27 mouse cellular contexts compared by ENCODE assay signal in the genomic region with DNA sequence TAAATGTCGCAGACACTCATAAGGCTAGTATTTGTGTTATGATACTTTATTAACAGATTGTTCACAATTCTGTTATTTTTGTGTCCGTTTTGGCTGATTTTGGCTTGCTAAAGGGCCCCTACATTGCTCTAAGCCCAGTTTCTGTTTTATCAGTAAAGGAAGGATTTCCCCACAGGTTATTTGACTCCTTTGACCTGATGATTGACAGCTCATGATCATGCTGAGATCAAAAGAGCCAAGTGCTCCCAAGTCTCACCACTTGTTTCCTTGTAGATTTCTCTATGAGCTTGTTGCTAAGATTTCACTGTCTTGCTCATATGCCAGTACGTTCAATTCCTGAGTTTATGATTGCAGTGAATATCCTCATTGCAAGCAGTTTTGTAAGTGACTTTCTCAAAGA. TPM values are rescaled to one million over a fixed set of nuclear protein-coding genes. Genes with fewer than 3 reads are reported as not detected.
"Had no signal": no experiment of that assay in that cellular context is flagged by ENCODE, and none has a peak within 500 bp of the region (broad histone marks: within the 10 kb centered on the region; RNA-seq: fewer than 3 reads in every experiment).

No protein-coding gene starts in this region.

- H3K27ac ChIP-seq: kidney, postnatal 0 days; limb, embryonic 12.5 days; limb, embryonic 15.5 days; liver, embryonic 14.5 days; macrophage; midbrain, embryonic 12.5 days; midbrain, embryonic 15.5 days; neural tube, embryonic 13.5 days; stomach, embryonic 15.5 days had no signal

- H3K9ac ChIP-seq: limb, embryonic 12.5 days; limb, embryonic 15.5 days; liver, embryonic 14.5 days; liver, postnatal 0 days; lung, embryonic 14.5 days; midbrain, embryonic 12.5 days; midbrain, embryonic 15.5 days; neural tube, embryonic 13.5 days; stomach, embryonic 15.5 days had no signal

- H3K4me1 ChIP-seq: limb, embryonic 15.5 days; stomach, embryonic 15.5 days had no signal

- H3K4me3 ChIP-seq: limb, embryonic 12.5 days; limb, embryonic 15.5 days; midbrain, embryonic 12.5 days; midbrain, embryonic 15.5 days; neural tube, embryonic 13.5 days; stomach, embryonic 15.5 days had no signal

- ATAC-seq: liver, postnatal 0 days; lung, postnatal 0 days; midbrain, embryonic 15.5 days had no signal

- H3K27me3 ChIP-seq: limb, embryonic 12.5 days; limb, embryonic 15.5 days; midbrain, embryonic 12.5 days; midbrain, embryonic 15.5 days; neural tube, embryonic 13.5 days; stomach, embryonic 15.5 days had no signal

- H3K36me3 ChIP-seq: stomach, embryonic 15.5 days had no signal

- H3K4me2 ChIP-seq: limb, embryonic 12.5 days; limb, embryonic 15.5 days; liver, embryonic 11.5 days; lung, embryonic 14.5 days; midbrain, embryonic 12.5 days; midbrain, embryonic 15.5 days; neural tube, embryonic 13.5 days; stomach, embryonic 15.5 days had no signal

- DNase-seq: kidney, adult 9 months; kidney, postnatal 36 days; left cerebral cortex, postnatal 4 days; liver, postnatal 0 days; lung, embryonic 14.5 days; retina, postnatal 1 day; right cerebral cortex, postnatal 25 days; spleen, adult 18-20 months; thymus, postnatal 25 days had no signal

- H3K9me3 ChIP-seq: limb, embryonic 12.5 days; limb, embryonic 15.5 days; midbrain, embryonic 12.5 days; midbrain, embryonic 15.5 days; neural tube, embryonic 13.5 days; stomach, embryonic 15.5 days had no signal

RNA-seq across cellular contexts. Expression of a gene that starts 42.9 kb away (rescaled TPM):
- total RNA-seq: left cerebral cortex, postnatal 14 days; neutrophil, adult 5-6 weeks had no signal
- polyA plus RNA-seq: kidney, postnatal 0 days; limb, embryonic 12.5 days; liver, embryonic 11.5 days; liver, postnatal 0 days; lung, embryonic 14.5 days; lung, postnatal 0 days; macrophage; midbrain, embryonic 12.5 days; stomach, embryonic 15.5 days had no signal

RNA-seq across cellular contexts. Expression of a gene that starts 54.5 kb away (rescaled TPM):
- total RNA-seq: layer of hippocampus, adult 8-10 months; layer of hippocampus, postnatal 14 days; left cerebral cortex, adult 8-10 months; left cerebral cortex, postnatal 14 days; left cerebral cortex, postnatal 4 days; megakaryocyte, adult 5-6 weeks; neutrophil, adult 5-6 weeks had no signal
- polyA plus RNA-seq: kidney, postnatal 0 days; limb, embryonic 12.5 days; limb, embryonic 15.5 days; liver, embryonic 11.5 days; liver, postnatal 0 days; lung, embryonic 14.5 days; lung, postnatal 0 days; macrophage; midbrain, embryonic 12.5 days; midbrain, embryonic 15.5 days; neural tube, embryonic 13.5 days; stomach, embryonic 15.5 days; thymus, postnatal 0 days had no signal
